Mouse (Mus musculus) c-Kit-positive CD71-positive TER-119-positive erythroid progenitor cells, embryonic 14.5 days (primary cell): Measurements from ENCODE around the gene Atg14.

Source experiments
- DNase-seq: peaks from one replicate; pipeline ENCODE4 v3.0.0-alpha.2; 2013; ENCODE audit warnings: low spot score

Gene Atg14

DNA sequence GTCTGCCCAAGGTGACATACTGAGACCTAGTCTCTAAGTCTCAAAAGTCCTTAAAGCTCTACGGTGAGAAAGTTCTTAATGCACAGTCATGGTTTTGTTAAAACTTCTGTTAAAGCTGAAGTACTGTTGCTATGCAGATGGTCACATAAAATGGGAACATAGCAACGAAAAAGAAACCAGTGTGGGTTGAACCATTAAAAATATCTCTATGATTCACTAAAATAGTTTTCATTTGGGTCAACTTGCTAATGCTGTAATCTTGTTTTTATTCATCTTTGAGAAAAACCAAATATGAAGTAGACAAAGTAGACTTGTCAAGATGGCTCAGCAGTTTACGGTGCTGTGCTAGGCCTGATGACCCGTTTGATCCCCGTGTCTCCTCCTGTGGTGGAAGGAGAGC lies 63.8 kb downstream of the Atg14 start:
- no peak for DNase-seq

- DNase-seq: no peak
Measured at GRCm38 (mm10) chr14:47504036-47504435, 66.4 kb downstream of the Atg14 start.

DNA sequence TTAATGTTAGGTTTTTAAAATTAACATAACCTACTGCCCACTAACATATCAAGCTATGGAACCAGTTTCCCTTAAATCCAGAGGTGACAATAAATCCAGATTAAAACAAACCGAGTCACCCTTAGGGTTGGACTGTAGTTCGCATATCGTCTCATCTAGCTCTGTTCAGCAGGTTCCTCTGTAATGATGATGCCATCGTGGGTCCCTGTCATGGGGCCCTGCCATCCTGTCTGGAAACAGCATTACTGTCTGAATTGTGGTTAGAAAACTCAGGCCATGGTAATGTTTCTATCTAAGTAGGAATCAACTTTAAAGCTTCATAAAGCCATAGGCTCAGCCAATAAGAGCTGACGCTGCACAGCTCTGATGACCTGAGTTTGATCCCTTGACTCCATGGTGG lies 71.8 kb downstream of the Atg14 start:
- DNase-seq: no peak

DNA sequence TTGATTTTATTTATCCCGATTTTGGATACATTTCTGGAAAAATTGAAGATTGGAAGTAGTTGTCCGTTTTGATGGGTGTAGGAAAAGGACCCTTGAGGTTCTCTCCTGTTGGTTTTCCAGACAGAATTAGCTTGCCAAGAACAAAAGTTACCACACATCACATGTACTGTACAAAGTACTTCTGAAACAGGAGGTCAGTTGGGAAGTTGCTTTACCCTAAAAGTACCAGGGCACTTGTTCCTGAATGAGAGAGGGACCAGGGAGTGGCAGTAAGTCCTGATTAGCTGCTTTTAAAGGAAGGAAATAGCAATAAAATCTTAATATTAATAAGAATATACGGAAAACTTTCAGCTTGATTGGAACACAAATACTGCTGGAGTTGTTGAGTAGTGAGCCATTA lies 73.3 kb downstream of the Atg14 start:
- DNase-seq: no peak

DNA sequence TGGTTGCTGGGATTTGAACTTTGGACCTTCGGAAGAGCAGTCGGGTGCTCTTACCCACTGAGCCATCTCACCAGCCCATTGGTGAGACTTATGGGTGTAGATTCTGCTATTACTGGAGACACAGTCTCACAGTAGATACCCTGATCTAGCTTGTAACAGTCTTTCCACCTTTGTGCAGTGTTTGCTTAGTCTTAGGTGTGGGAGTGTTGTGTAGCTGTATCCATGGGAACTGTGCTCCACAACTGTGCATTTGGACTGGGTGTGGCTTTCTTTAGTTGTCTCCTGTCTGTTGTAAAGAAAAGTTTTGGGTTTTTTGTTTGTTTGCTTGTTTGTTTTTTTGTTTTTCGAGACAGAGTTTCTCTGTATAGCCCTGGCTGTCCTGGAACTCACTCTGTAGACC lies 74.5 kb downstream of the Atg14 start:
- no peak for DNase-seq

DNA sequence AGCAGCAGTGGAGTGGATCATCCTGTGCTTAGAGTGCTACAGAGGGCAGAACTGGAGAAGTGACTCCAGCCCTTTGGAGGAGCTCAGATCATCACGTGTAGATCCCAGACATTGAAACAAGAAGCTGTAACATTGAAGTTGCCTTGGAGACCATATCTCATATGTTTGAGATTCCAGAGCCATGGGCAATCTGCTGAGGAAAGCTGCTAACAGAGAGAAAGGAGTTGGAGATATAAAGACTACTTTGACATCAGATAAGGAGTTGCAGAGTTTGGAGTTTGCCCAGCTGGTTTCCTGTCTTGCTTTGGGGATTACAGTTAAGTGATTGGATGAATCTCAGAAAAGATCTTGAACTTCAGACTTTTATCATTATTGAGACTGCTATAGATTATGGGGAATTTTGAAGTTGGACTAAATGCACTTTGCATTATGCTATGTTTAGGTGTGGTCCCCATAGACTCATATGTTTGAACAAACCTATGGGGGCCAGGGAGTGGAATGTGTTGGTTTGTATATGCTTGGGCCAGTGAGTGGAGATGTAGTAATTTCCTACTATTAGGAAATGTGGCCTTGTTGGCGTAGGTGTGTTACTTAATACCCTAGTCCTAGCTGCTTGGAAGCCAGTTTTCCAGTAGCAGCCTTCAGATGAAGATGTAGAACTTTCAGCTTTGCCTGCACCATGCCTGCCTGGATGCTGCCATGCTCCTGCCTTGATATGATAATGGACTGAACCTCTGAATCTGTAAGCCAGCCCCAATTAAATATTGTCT lies 76.7 kb downstream of the Atg14 start:
- DNase-seq: no peak
